Mouse (Mus musculus) CH12.LX (cell line): ENCODE measurements around the gene Grrp1. TPM values are rescaled to one million over a fixed set of nuclear protein-coding genes. Genes with fewer than 3 reads are reported as not detected.

Experiments used
- DNase-seq: peaks from one replicate; pipeline ENCODE4 v3.0.0-alpha.2; 2013; ENCODE audit errors: extremely low read depth
- H3K27ac ChIP-seq: 2 replicates; pipeline ENCODE4 v1.5.1; 2012; ENCODE audit warnings: low read depth, mild to moderate bottlenecking, control low read depth, moderate library complexity; ENCODE audit not compliant: insufficient read depth
- H3K27me3 ChIP-seq: replicated peaks from 2 replicates; pipeline ENCODE3; 2012; ENCODE audit warnings: inconsistent platforms
- H3K36me3 ChIP-seq, 2 experiments: replicated peaks in 1 of 2; 2 replicates each; pipeline versions ENCODE3 to v1.6.1; 2012; ENCODE audit warnings: inconsistent platforms in 1 of 2, low read length in 1 of 2, mild to moderate bottlenecking in 1 of 2, mixed read lengths in 1 of 2, moderate library complexity in 1 of 2; ENCODE audit not compliant: control insufficient read depth in 1 of 2, insufficient read depth in 1 of 2
- H3K4me1 ChIP-seq, 2 experiments: 2 replicates each; pipeline ENCODE4 v1.6.1; 2012; ENCODE audit warnings: inconsistent platforms in 1 of 2, moderate library complexity in 1 of 2; ENCODE audit not compliant: insufficient read depth in 2 of 2, control insufficient read depth in 1 of 2
- H3K4me2 ChIP-seq: 2 replicates; pipeline ENCODE4 v1.6.1; 2012; ENCODE audit warnings: low read depth, mild to moderate bottlenecking, control low read depth; ENCODE audit not compliant: poor library complexity, insufficient read depth, severe bottlenecking
- H3K4me3 ChIP-seq, 3 experiments: fragments of 150-350 bp in 1 of 3; sonication (generic) in 1 of 3; replicated peaks in 1 of 3; 2 replicates each; pipeline versions ENCODE3 to v1.5.1; 2011 to 2012; ENCODE audit warnings: low read depth in 2 of 3, low read length in 2 of 3, mild to moderate bottlenecking in 2 of 3, moderate library complexity in 2 of 3, control low read depth in 1 of 3, improper control_type of control experiment in 1 of 3, inconsistent platforms in 1 of 3, mixed read lengths in 1 of 3; ENCODE audit not compliant: poor library complexity in 1 of 3
- H3K79me2 ChIP-seq: replicated peaks from 2 replicates; pipeline ENCODE4 v1.6.1; 2012; ENCODE audit warnings: mild to moderate bottlenecking, moderate library complexity; ENCODE audit not compliant: control insufficient read depth, poor library complexity, insufficient read depth, severe bottlenecking; ENCODE audit errors: extremely low read depth
- H3K9ac ChIP-seq: 2 replicates; pipeline ENCODE4 v1.6.1; 2012; ENCODE audit warnings: low read depth, mild to moderate bottlenecking, control low read depth, moderate library complexity; ENCODE audit not compliant: insufficient read depth
- H3K9me3 ChIP-seq: replicated peaks from 2 replicates; pipeline ENCODE3; 2012; ENCODE audit warnings: low read length, inconsistent platforms, mixed read lengths
- BHLHE40 ChIP-seq: IDR thresholded peaks from 2 replicates; pipeline ENCODE4 v1.6.1; 2011; ENCODE audit warnings: mild to moderate bottlenecking, low read depth, low read length, improper control_type of control experiment
- CHD1 ChIP-seq: IDR thresholded peaks from 2 replicates; pipeline ENCODE4 v1.6.1; 2012; ENCODE audit warnings: low read depth, low read length, improper control_type of control experiment, inconsistent platforms
- CTCF ChIP-seq, 2 experiments: IDR thresholded peaks in 1 of 2; conservative IDR thresholded peaks in 1 of 2; 2 replicates each; pipeline ENCODE4 v1.5.1; 2011 to 2012; ENCODE audit warnings: low read depth in 2 of 2, low read length in 2 of 2, improper control_type of control experiment in 1 of 2, inconsistent platforms in 1 of 2, mild to moderate bottlenecking in 1 of 2, moderate library complexity in 1 of 2
- E2F4 ChIP-seq: IDR thresholded peaks from 2 replicates; pipeline ENCODE4 v1.6.1; 2011; ENCODE audit warnings: low read depth, low read length, improper control_type of control experiment; ENCODE audit not compliant: insufficient replicate concordance
- EP300 ChIP-seq: IDR thresholded peaks from 2 replicates; pipeline ENCODE4 v1.6.1; 2011; ENCODE audit warnings: low read length, improper control_type of control experiment
- ETS1 ChIP-seq: conservative IDR thresholded peaks from 2 replicates; pipeline ENCODE4 v1.6.1; 2012; ENCODE audit warnings: low read depth, mild to moderate bottlenecking, inconsistent platforms, low read length, improper control_type of control experiment, moderate library complexity
- GABPA ChIP-seq: IDR thresholded peaks from 2 replicates; pipeline ENCODE4 v1.6.1; 2012; ENCODE audit warnings: low read depth, low read length, improper control_type of control experiment, inconsistent platforms; ENCODE audit not compliant: insufficient replicate concordance
- IRF4 ChIP-seq: IDR thresholded peaks from 2 replicates; pipeline ENCODE4 v1.6.1; 2014; ENCODE audit warnings: low read depth, mild to moderate bottlenecking, inconsistent platforms, low read length, improper control_type of control experiment
- JUN ChIP-seq: IDR thresholded peaks from 2 replicates; pipeline ENCODE4 v1.6.1; 2011; ENCODE audit warnings: low read depth, mild to moderate bottlenecking, low read length, improper control_type of control experiment, moderate library complexity; ENCODE audit not compliant: insufficient read depth
- JUND ChIP-seq: conservative IDR thresholded peaks from 2 replicates; pipeline ENCODE4 v1.6.1; 2011; ENCODE audit warnings: low read depth, low read length, improper control_type of control experiment
- KAT2A ChIP-seq: IDR thresholded peaks from 2 replicates; pipeline ENCODE4 v1.6.1; 2012; ENCODE audit warnings: low read length, improper control_type of control experiment, inconsistent platforms; ENCODE audit not compliant: insufficient replicate concordance
- MAX ChIP-seq: IDR thresholded peaks from 2 replicates; pipeline ENCODE4 v1.6.1; 2011; ENCODE audit warnings: low read length, improper control_type of control experiment
- MEF2A ChIP-seq: IDR thresholded peaks from 2 replicates; pipeline ENCODE4 v1.6.1; 2014; ENCODE audit warnings: low read depth, mild to moderate bottlenecking, inconsistent platforms, low read length, improper control_type of control experiment, borderline replicate concordance
- MXI1 ChIP-seq: IDR thresholded peaks from 2 replicates; pipeline ENCODE4 v1.6.1; 2011; ENCODE audit warnings: mild to moderate bottlenecking, low read depth, low read length, improper control_type of control experiment
- POLR2A ChIP-seq: IDR thresholded peaks from 2 replicates; pipeline ENCODE4 v1.6.1; 2011; ENCODE audit warnings: low read depth, mild to moderate bottlenecking, improper control_type of control experiment, low read length
- POLR2AphosphoS2 ChIP-seq: IDR thresholded peaks from 2 replicates; pipeline ENCODE4 v1.6.1; 2011; ENCODE audit warnings: low read depth, low read length, improper control_type of control experiment
- RAD21 ChIP-seq: IDR thresholded peaks from 2 replicates; pipeline ENCODE4 v1.6.1; 2011; ENCODE audit warnings: low read depth, mild to moderate bottlenecking, low read length, improper control_type of control experiment, moderate library complexity
- SIN3A ChIP-seq: IDR thresholded peaks from 2 replicates; pipeline ENCODE4 v1.6.1; 2012; ENCODE audit warnings: low read length, improper control_type of control experiment, inconsistent platforms
- SMC3 ChIP-seq: IDR thresholded peaks from 2 replicates; pipeline ENCODE4 v1.6.1; 2011; ENCODE audit warnings: low read depth, low read length, improper control_type of control experiment
- TBP ChIP-seq: conservative IDR thresholded peaks from 2 replicates; pipeline ENCODE4 v1.6.1; 2011; ENCODE audit warnings: low read depth, low read length, improper control_type of control experiment
- TCF12 ChIP-seq: IDR thresholded peaks from 2 replicates; pipeline ENCODE4 v1.6.1; 2014; ENCODE audit warnings: low read depth, mild to moderate bottlenecking, inconsistent platforms, low read length, improper control_type of control experiment
- USF1 ChIP-seq: IDR thresholded peaks from 2 replicates; pipeline ENCODE4 v1.6.1; 2014; ENCODE audit warnings: low read depth, mild to moderate bottlenecking, inconsistent platforms, low read length, improper control_type of control experiment
- USF2 ChIP-seq: conservative IDR thresholded peaks from 2 replicates; pipeline ENCODE4 v1.6.1; 2011; ENCODE audit warnings: low read depth, low read length, improper control_type of control experiment
- ZKSCAN1 ChIP-seq: IDR thresholded peaks from 2 replicates; pipeline ENCODE4 v1.6.1; 2012; ENCODE audit warnings: low read depth, inconsistent platforms, low read length, improper control_type of control experiment, borderline replicate concordance
- ZNF384 ChIP-seq: IDR thresholded peaks from 2 replicates; pipeline ENCODE4 v1.6.1; 2012; ENCODE audit warnings: low read depth, low read length, improper control_type of control experiment, inconsistent platforms
- dilution Hi-C: fragments of 300-500 bp; cut with MboI; formaldehyde crosslinking; loops from 2 replicates; pipeline ENCODE4 v1.14.3; 2020; ENCODE audit warnings: low sequenced_read_pairs; ENCODE audit not compliant: extremely low pct_unique_long_range_greater_than_20kb, extremely low pct_ligation_motif_present
- in situ Hi-C: fragments of 300-500 bp; cut with MboI; formaldehyde crosslinking; loops from 3 replicates; pipeline ENCODE4 v1.14.3; 2019; ENCODE audit warnings: low sequenced_read_pairs, low pct_ligation_motif_present, low pct_unique_long_range_greater_than_20kb, mixed read lengths
- polyA plus RNA-seq: library from polyadenylated mRNA; unstranded; fragments of >175 nt; gene quantifications from 2 replicates; pipeline ENCODE4 v1.2.1, GENCODE M21; 2012; ENCODE audit warnings: low read depth; ENCODE audit not compliant: insufficient read length
- total RNA-seq, 2 experiments: library from RNA; depleted of rRNA; stranded (reverse); fragments of 300-350 nt in 1 of 2; fragments of >200 nt in 1 of 2; gene quantifications; 2 replicates each; pipeline ENCODE4 v1.2.3; 2012 to 2014

Grrp1 gene
- total and polyA plus RNA-seq, 3 experiments: not detected

GRCm38 (mm10) chr4:134300316-134300715 is 46.4 kb upstream of the Grrp1 start:
- in situ Hi-C loops: no loop called here
- no peak for DNase-seq

GRCm38 (mm10) chr4:134299498-134299810 is 45.5 kb upstream of the Grrp1 start:
- Histone ChIP-seq H3K4me2 (no peak overlapping the region), H3K36me3 (no peaks in the 10 kb centered on the region), H3K79me2 (no peaks in the 10 kb centered on the region), H3K27me3 (no peaks in the 10 kb centered on the region), H3K4me3 (no peak overlapping the region), H3K9me3 (peaks cover 3% of the 10 kb centered on the region), H3K27ac (no peak overlapping the region), H3K9ac (no peak overlapping the region), H3K4me1 (peaks cover 0 to 21% of the 10 kb centered on the region in 2 experiments; a peak in 2 of 4 replicates)
- dilution Hi-C loops (no loop called here), in situ Hi-C loops (no loop called here)
- DNase-seq: no peak
- no peak for TF ChIP-seq SMC3
- TF ChIP-seq JUND: no peak
- no peak for TF ChIP-seq EP300
- TF ChIP-seq USF1: no peak
- TF ChIP-seq IRF4: no peak
- no peak for TF ChIP-seq TBP
- no peak for TF ChIP-seq SIN3A
- TF ChIP-seq ETS1: no peak
- no peak for TF ChIP-seq RAD21
- no peak for TF ChIP-seq CHD1
- no peak for TF ChIP-seq E2F4
- TF ChIP-seq MXI1: no peak

More at GRCm38 (mm10) chr4:134300316-134300715, 46.4 kb upstream of the Grrp1 start:
- Histone ChIP-seq H3K27ac (no peak overlapping the region), H3K9me3 (peaks cover 3% of the 10 kb centered on the region), H3K4me3 (peak overlapping the region in 2 of 3 experiments; percentile 25 to 41), H3K36me3 (no peaks in the 10 kb centered on the region), H3K4me2 (no peak overlapping the region), H3K27me3 (no peaks in the 10 kb centered on the region), H3K79me2 (no peaks in the 10 kb centered on the region), H3K9ac (no peak overlapping the region), H3K4me1 (peaks cover 0 to 21% of the 10 kb centered on the region in 2 experiments; a peak in 2 of 4 replicates)
- TF ChIP-seq RAD21: no peak
- TF ChIP-seq KAT2A: no peak
- TF ChIP-seq TCF12: 0 out of 2 replicates have a peak, but pooled peaks have one; percentile 17
- no peak for TF ChIP-seq JUN
- TF ChIP-seq ETS1: peak; percentile 25; the same call in 1 of the 2 replicates
- TF ChIP-seq USF2: no peak
- TF ChIP-seq MXI1: no peak
- TF ChIP-seq ZNF384: no peak
- peak; percentile 25; the same call in 1 of the 2 replicates for TF ChIP-seq POLR2A
- TF ChIP-seq MAX: no peak
- no peak for TF ChIP-seq CHD1
- TF ChIP-seq MEF2A: peak; percentile 71; the same call in 1 of the 2 replicates
- no peak for TF ChIP-seq CTCF (conservative IDR thresholded peaks at IDR 0.05 in 1 of 2, IDR thresholded peaks at IDR 0.05 in 1 of 2; ENCODE audit: low read depth in 2 of 2, low read length in 2 of 2)
- TF ChIP-seq POLR2AphosphoS2: no peak
- TF ChIP-seq GABPA: no peak
- no peak for TF ChIP-seq ZKSCAN1
- TF ChIP-seq E2F4: no peak
- TF ChIP-seq SMC3: no peak
- no peak for TF ChIP-seq EP300
- no peak; the same call in 1 of the 2 replicates for TF ChIP-seq BHLHE40
- dilution Hi-C loops: no loop called here
